Mouse (Mus musculus): ENCODE measurements at regions not wholly inside any gene's neighbourhood (a gene's known extent, or its start where the extent isn't known, plus 50 kb on each side); places are given as distances from the start of the nearest gene placed in this dataset.
"Not testable (repeated sequence)": the region's sequence is repeated elsewhere in the genome, so short reads cannot be mapped to it uniquely, and the experiment has no call there.

DNA sequence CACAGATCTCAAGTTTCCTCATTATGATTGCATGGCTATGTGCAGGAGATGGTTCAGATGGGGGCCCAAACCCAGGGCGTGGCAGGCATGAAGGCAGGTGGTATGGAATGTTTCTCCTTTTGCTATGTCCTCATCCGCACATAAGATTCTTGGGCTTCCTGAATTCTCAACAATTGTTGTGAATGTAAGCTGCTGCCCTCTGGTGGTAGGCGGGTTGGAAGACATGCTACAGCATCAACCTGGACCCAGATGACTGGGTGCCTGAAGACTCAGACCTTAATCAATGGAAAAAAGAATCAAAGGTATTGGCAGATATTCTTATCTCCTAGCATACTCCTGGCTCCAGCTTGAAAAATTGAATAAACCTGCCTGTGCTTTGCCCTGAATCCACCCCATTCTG, 211.3 kb upstream of the Gm4985 start:
- DNase-seq: not testable (repeated sequence)

DNA sequence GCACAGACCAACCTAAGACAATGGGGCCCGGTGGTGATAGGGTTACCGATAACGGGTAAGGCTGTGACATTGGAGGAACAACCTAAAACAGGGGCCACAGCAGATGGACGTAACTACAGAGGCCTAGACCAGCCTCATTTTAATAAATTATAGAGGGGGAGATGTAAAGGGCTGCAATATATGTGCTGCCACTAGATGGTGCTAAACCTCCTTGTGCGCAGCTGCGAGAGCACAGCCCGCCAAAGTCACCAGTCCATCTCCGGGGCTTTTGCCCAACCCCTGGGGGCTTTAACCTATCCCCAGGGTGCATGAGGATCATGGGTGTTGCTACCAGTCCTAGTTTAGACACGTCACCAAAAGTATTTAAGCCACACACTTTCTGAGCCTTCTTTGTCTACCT, 202.9 kb upstream of the Gm4985 start:
- DNase-seq: peak; percentile 4

DNA sequence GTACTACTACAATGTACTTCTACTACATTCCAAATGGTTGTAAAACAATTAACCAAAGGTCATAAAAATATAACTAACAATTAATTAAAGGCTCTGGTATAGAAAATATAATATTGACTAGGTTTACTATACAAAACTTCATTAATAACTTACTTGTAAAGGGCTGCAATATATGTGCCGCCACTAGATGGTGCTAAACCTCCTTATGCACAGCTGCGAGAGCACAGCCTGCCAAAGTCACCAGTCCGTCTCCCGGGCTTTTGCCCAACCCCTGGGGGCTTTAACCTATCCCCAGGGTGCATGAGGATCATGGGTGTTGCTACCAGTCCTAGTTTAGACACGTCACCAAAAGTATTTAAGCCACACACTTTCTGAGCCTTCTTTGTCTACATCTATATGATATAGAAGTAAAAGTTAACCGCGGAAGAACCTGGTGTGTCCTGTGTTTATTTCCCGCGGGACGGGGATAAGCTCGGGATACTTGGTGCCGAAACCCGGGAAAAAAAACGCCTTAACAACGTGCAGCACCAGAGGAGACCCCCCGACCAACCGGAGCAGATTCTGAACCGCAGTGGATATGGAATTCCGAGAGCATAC, 194.6 kb upstream of the Gm4985 start:
- DNase-seq: not testable (repeated sequence)
